Mouse (Mus musculus) liver, adult 2 months (tissue): ENCODE results near the gene Man2a2. TPM values are rescaled to one million over a fixed set of nuclear protein-coding genes. Genes with fewer than 3 reads are reported as not detected.
A peak's percentile ranks its signal among the peaks of the same experiment; 100 is the strongest.

Experiments
- DNase-seq: peaks from one replicate; pipeline ENCODE4 v3.0.0-alpha.2; 2011; ENCODE audit warnings: low read depth, low spot score; ENCODE audit errors: extremely low read depth
- H3K27ac ChIP-seq: fragments of 200-500 bp; replicated peaks from 2 replicates; pipeline ENCODE4 v1.5.1; 2012; ENCODE audit warnings: low read depth, mild to moderate bottlenecking, control low read depth, inconsistent platforms, low read length; ENCODE audit not compliant: insufficient read depth
- H3K27me3 ChIP-seq: fragments of 200-500 bp; 2 replicates; pipeline ENCODE4 v1.6.1; 2012; ENCODE audit warnings: mild to moderate bottlenecking, moderate library complexity, low read length, inconsistent platforms; ENCODE audit not compliant: control insufficient read depth, insufficient read depth
- H3K36me3 ChIP-seq: fragments of 200-500 bp; 2 replicates; pipeline ENCODE4 v1.6.1; 2012; ENCODE audit warnings: low read length, inconsistent platforms; ENCODE audit not compliant: control insufficient read depth, insufficient read depth
- H3K4me1 ChIP-seq: fragments of 200-500 bp; 2 replicates; pipeline ENCODE4 v1.6.1; 2011; ENCODE audit warnings: low read length; ENCODE audit not compliant: control insufficient read depth, insufficient read depth
- H3K4me3 ChIP-seq: fragments of 200-500 bp; 2 replicates; pipeline ENCODE4 v1.5.1; 2011; ENCODE audit warnings: low read depth, mild to moderate bottlenecking, control low read depth, low read length, moderate library complexity; ENCODE audit not compliant: insufficient read depth
- H3K79me2 ChIP-seq: fragments of 200-500 bp; 2 replicates; pipeline ENCODE4 v1.6.1; 2012; ENCODE audit warnings: inconsistent platforms, mild to moderate bottlenecking, low read length, moderate library complexity; ENCODE audit not compliant: control insufficient read depth, insufficient read depth
- H3K9ac ChIP-seq: fragments of 200-500 bp; 2 replicates; pipeline ENCODE4 v1.6.1; 2012; ENCODE audit warnings: low read depth, mild to moderate bottlenecking, control low read depth, inconsistent platforms, low read length
- CTCF ChIP-seq: fragments of 200-500 bp; IDR thresholded peaks from 2 replicates; pipeline ENCODE4 v1.5.1; 2011; ENCODE audit warnings: low read depth, low read length, control low read depth
- POLR2A ChIP-seq: fragments of 200-500 bp; IDR thresholded peaks from 2 replicates; pipeline ENCODE4 v1.6.1; 2011; ENCODE audit warnings: low read length, control low read depth; ENCODE audit not compliant: insufficient read depth; ENCODE audit errors: extremely low read depth
- WGBS: fragments of 180-500 bp; shearing (Covaris S2); methylation state at CpG from one replicate; pipeline ENCODE4 v1.1.7; 2018; 5-methylcytosine and 5-hydroxymethylcytosine counted together
- polyA plus RNA-seq: library from polyadenylated mRNA; depleted of rRNA; stranded (reverse); fragments of >200 nt; gene quantifications from 2 replicates; pipeline ENCODE4 v1.2.3, GENCODE M21; 2012; rRNA removed
- total RNA-seq: library from RNA; depleted of rRNA; stranded (reverse); fragments of >200 nt; gene quantifications from 2 replicates; pipeline ENCODE4 v1.2.3, GENCODE M21; 2014; rRNA removed

Gene Man2a2
- total and polyA plus RNA-seq, 2 experiments = 9.3 to 45.6 TPM

DNA sequence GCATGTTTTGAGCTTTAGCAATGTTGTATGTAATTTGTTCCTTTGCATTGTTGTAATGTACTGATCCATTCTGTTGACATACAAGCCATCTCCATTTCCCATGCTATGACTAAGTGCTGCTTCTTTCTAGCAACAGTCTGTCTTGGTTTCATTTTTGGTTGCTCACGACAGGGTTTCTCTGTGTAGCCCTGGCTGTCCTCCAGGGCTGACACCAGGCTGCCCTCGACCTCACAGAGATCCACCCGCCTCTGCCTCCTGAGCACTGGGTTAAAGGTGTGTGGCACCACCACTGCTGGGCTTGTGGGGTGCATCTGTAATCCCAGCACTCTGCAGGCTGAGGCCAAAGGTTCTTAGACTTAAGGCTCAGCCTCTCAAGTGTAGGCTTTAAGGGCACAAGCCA, 71.6 kb downstream of the Man2a2 start:
- TF ChIP-seq CTCF = no peak
- TF ChIP-seq POLR2A = no peak
- H3K36me3 ChIP-seq = no peaks in the 10 kb centered on the region

More for the DNA sequence above, 71.6 kb downstream of the Man2a2 start:
- H3K9ac ChIP-seq = no peak overlapping the region
- H3K4me3 ChIP-seq = no peak overlapping the region
- no peaks in the 10 kb centered on the region for H3K27me3 ChIP-seq
- H3K4me1 ChIP-seq = no peaks in the 10 kb centered on the region
- 19% methylated on average over 3 of the region's 3 CpGs for WGBS
- no peak overlapping the region for H3K27ac ChIP-seq
- DNase-seq = peak; percentile 7
- no peaks in the 10 kb centered on the region; the same call in 1 of the 2 replicates for H3K79me2 ChIP-seq

Other genes starting within 250 kb of the Man2a2 start
- gene Sema4b, start 184.5 kb downstream of the Man2a2 start, total RNA-seq = 3.7 and 5.4 TPM in 2 replicates
- gene Sema4b, start 184.5 kb downstream of the Man2a2 start, polyA plus RNA-seq = 4.0 and 4.4 TPM in 2 replicates
- 51.7 and 62.5 TPM in 2 replicates for gene Cib1, start 138.6 kb downstream of the Man2a2 start, total RNA-seq
- gene Cib1, start 138.6 kb downstream of the Man2a2 start, polyA plus RNA-seq = 108 and 114 TPM in 2 replicates
- gene Gdpgp1, start 138.5 kb downstream of the Man2a2 start, total RNA-seq = 1.2 and 1.9 TPM in 2 replicates
- gene Gdpgp1, start 138.5 kb downstream of the Man2a2 start, polyA plus RNA-seq = 2.1 and 2.2 TPM in 2 replicates
- 0.40 and 0.46 TPM in 2 replicates for gene Ttll13, start 125.0 kb downstream of the Man2a2 start, total RNA-seq
- 0.57 and 0.95 TPM in 2 replicates for gene Ttll13, start 125.0 kb downstream of the Man2a2 start, polyA plus RNA-seq
- 25.2 and 29.7 TPM in 2 replicates for gene Ngrn, start 110.2 kb downstream of the Man2a2 start, total RNA-seq
- 15.5 and 16.8 TPM in 2 replicates for gene Ngrn, start 110.2 kb downstream of the Man2a2 start, polyA plus RNA-seq
- gene Vps33b, start 101.7 kb downstream of the Man2a2 start, total RNA-seq = 5.7 and 9.1 TPM in 2 replicates
- 4.8 and 6.1 TPM in 2 replicates for gene Vps33b, start 101.7 kb downstream of the Man2a2 start, polyA plus RNA-seq
- gene Prc1, start 76.9 kb downstream of the Man2a2 start, total RNA-seq = 0.74 and 1.5 TPM in 2 replicates
- gene Prc1, start 76.9 kb downstream of the Man2a2 start, polyA plus RNA-seq = 0.21 and 0.32 TPM in 2 replicates
- gene Rccd1, start 46.9 kb downstream of the Man2a2 start, total RNA-seq = 1.2 and 1.5 TPM in 2 replicates
- gene Rccd1, start 46.9 kb downstream of the Man2a2 start, polyA plus RNA-seq = 2.9 and 3.8 TPM in 2 replicates
- 8.6 and 8.9 TPM in 2 replicates for gene Unc45a, start 30.4 kb downstream of the Man2a2 start, total RNA-seq
- gene Unc45a, start 30.4 kb downstream of the Man2a2 start, polyA plus RNA-seq = 19.1 and 21.5 TPM in 2 replicates
- 6.9 and 8.7 TPM in 2 replicates for gene Hddc3, start 28.3 kb downstream of the Man2a2 start, total RNA-seq
- 28.3 and 58.2 TPM in 2 replicates for gene Hddc3, start 28.3 kb downstream of the Man2a2 start, polyA plus RNA-seq
- 4.6 and 9.9 TPM in 2 replicates for gene Fes, start 16.6 kb upstream of the Man2a2 start, total RNA-seq
- gene Fes, start 16.6 kb upstream of the Man2a2 start, polyA plus RNA-seq = 5.8 and 9.6 TPM in 2 replicates
- 26.5 and 42.6 TPM in 2 replicates for gene Furin, start 34.1 kb upstream of the Man2a2 start, total RNA-seq
- 152 and 163 TPM in 2 replicates for gene Furin, start 34.1 kb upstream of the Man2a2 start, polyA plus RNA-seq
- gene Blm, start 163.7 kb upstream of the Man2a2 start, total RNA-seq = 5.9 and 6.9 TPM in 2 replicates
- gene Blm, start 163.7 kb upstream of the Man2a2 start, polyA plus RNA-seq = 0.43 and 0.88 TPM in 2 replicates